Mouse (Mus musculus): ENCODE measurements around the gene Pjvk.

DNA sequence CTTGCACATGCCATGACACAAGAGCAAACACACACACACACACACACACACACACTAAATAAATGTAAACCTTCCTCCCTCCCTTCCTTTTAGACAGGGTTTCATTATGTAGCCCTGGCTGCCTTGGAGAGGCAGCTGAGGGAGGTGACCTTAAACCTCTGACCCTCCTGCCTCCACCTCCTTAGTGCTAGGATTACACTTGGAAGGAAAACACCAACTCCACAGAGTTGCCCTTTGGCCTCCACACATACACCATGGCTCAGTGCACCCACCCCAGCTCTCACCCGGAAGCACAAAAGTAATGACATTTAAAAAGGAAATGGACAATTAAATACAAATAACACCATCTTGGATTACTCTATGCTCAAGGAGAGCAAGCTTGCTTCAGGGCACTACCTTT, 26.6 kb upstream of the Pjvk start:
- TF ChIP-seq CTCF (IDR thresholded peaks at IDR 0.05) (no peak), POLR2A (IDR thresholded peaks at IDR 0.05; ENCODE audit: insufficient read depth, low read depth, low read length) (no peak), EP300 (IDR thresholded peaks at IDR 0.05; ENCODE audit: insufficient read depth, low read depth, low read length) (no peak)
